Mouse (Mus musculus): ENCODE measurements around the gene Hal.

DNA sequence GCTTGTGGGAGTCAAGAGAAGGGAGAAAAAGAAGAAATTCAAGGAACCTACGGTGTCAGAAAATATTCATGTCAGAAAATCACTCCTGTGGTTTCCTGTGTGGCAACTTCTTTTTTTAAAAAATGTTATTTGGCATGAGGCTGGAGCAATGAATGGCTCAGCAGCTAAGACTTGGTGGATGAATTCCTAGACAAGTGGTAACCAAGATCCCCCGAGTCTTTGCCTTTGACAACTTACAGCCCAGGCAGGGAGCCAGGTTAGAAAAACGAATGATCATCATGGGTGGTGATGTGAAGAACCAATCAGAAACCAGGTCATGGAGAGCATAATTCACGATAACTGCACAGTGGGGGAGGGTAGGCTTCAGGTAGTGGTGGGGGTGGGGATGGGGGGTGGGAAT is 32.4 kb downstream of the Hal start:
- TF ChIP-seq CTCF (IDR thresholded peaks at IDR 0.05; ENCODE audit: low read depth) (no peak), EP300 (IDR thresholded peaks at IDR 0.05; ENCODE audit: low read depth) (no peak)

All from heart, postnatal 0 days (tissue).